Mouse (Mus musculus): Measurements from ENCODE around the gene Cntnap2.

Cntnap2 gene

DNA sequence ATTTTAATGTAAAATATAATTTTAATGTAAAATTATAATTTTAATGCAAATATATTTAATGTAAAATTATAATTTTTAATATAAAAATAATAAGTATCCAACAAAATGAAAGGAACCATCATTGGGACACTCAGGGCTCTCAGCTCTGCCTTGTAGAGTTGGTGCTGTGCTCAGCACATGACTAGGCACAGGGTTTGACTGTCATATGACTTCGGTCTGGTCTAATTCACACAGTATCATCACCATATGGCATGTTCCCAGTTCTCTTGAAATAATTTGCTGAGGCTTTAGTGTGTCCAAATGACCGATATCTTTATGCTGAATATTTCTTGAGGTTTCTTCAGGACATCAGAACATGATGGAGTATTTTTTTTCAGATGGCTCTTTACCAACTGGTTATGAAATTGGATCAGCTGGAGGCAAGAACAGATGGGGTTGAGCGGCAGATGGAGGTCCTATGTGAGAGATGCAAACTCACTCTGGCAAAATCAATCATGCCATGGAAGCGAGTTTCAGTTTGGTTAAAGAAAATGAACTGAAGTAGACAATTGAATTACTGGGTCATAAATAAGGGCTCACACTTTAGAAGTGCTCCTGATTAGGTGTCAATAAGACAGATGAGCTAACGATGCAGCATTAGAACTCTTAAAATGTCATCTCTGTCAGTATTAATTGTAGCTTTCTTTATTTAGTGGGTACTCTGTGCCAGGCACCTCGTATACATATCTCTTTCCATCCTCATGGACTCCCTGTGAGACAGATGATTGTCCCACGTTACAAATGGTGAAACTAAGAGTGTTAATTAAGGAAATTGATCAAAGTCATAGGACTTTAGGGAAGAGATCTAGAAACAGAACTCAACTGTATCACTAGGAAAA, 1645.4 kb downstream of the Cntnap2 start:
- DNase-seq, result peak; percentile 77 to 80

- DNase-seq, result peak; percentile 12 to 26
These were observed 1646.8 kb downstream of the Cntnap2 start for GRCm38 (mm10) chr6:46705926-46706325.

DNA sequence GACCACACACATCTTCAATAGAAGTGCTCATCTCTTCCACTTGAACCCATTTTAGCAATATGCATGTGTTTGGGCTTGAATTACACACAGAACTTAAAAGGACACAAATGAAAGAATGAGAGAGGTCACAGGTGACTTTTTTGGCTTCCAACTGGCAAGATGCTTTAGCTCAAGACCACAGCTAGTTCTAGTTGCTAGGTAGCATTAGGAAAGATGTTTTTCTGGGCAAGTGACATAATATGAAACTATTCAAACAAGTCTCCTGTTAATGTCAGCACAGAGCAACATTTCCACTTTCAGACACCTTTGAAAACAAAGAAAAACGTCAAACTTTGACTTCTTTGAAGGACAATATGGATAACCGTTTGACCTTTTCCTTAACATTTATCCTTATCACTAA, 1657.4 kb downstream of the Cntnap2 start:
- DNase-seq, result no peak

GRCm38 (mm10) chr6:46733794-46734193, 1674.6 kb downstream of the Cntnap2 start:
- no peak for DNase-seq

GRCm38 (mm10) chr6:46748448-46748847, 1689.3 kb downstream of the Cntnap2 start:
- no peak for DNase-seq

DNA sequence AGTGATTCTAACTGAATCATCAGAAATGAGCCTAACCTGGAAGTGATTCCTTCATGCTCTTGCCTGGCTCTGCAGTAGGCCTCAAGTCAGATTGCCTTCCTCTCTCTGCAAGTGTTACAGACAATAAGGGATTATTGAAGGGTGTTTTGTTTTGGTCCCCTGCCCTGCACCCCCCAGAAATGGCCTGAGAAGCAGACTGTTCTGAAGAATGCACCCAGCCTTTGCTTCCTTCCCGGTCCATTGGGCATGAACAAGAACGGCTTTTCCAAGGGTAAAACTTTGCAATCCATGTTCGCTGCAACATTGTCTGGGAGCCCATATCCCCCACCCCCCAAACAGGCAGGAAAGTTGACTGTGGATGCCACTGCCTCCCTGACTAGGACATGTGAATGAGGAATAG, 1704.3 kb downstream of the Cntnap2 start:
- DNase-seq, result no peak

DNA sequence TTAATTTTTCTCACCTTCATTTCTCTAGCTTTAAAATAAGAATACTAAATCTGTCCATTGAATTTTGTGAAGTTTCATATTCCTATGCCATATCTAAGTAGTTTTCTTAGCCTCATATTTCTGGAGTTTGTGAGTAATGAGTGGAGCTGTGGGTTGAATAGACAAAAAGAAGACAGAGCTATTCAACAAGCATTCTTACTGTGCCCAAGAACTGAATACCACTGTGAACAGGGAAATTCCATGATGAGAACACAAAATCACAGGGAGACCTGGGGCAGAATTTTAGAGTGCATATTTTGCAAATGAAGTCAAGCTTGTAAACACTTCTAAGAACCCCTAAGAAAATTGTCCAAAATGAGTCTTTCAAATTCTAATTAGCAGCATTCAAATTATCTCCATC, 1715.4 kb downstream of the Cntnap2 start:
- no peak for DNase-seq

DNA sequence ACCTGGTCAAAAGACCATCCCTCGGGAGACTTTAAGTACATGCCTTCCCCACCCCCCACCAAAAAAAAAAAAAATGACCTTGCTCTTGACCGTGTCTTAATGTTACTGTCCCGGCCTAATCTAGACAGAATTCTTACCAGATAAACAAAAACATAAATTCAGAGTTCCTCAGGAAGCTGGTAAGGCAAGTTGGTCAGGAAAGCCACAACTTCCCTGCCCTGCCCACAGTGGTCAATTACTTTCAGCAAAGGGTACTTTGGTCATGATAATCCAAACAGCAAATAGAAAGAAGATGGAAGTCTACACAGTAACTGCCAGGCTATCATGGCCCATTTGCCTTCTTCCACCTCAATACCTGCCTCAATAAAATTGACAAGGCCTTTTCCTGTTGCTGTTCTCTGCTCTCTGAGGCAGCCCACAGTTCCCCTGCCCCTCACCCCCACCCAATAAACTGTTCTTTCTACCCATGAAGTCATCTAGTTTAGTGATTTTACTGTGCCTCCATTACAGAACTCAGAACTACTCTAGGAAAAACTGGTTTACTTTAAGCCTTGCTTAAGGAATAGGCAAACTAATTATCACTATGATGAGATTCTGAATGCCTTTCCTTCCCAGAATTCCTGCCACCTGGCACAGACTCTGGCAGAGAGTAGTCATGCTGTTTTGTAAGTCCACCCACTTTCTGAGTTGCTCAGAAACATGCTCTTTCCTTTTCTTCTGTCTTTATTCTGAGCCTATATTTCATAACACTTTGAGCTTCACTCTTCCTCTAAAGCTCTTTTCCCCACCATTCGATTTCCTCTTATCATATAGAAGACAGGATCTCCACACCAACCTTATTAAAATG, 1743.3 kb downstream of the Cntnap2 start:
- no peak for DNase-seq

- DNase-seq, result no peak
These were observed 1797.5 kb downstream of the Cntnap2 start for GRCm38 (mm10) chr6:46856635-46857034.

- no peak for DNase-seq
These were observed 1801.9 kb downstream of the Cntnap2 start for GRCm38 (mm10) chr6:46861076-46861475.

DNA sequence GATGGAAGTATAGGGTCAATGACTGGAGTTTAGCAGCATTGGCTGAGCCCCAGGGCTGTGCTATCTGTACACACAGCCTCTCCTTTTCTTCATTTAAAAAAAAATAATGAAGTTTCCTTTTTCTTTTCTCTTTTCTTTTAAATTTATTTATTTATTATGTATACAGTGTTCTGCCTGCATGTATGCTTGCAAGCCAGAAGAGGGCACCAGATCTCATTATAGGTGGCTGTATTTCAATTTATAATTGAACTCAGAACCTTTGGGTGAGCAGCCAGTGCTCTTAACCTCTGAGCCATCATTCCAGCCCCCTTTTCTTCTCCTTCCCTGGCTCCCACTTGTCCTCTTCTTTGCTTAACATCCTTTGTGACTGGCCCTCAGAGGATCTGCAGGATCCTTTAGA, 1807.2 kb downstream of the Cntnap2 start:
- no peak for DNase-seq

DNA sequence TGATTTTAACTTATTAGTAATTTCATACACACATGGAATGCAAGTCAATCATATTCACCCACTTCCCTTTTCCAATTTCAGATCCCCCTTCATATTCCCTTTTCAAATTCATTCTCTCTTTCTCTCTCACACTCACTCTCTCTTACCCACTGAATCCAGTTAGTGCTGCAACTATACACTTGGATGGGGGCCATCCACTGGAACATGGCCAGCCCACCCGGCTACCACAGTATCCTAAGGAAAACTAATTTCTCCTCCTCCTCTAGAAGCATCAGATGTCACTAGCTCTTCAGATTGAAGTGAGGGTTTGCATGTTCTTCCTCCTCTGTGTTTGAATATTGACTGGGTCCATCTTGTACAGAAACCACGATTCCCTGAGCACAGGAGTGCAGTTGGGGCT, 1827.1 kb downstream of the Cntnap2 start:
- peak; percentile 76 to 82 for DNase-seq

GRCm38 (mm10) chr6:46909167-46909566, 1850.0 kb downstream of the Cntnap2 start:
- no peak for DNase-seq

DNA sequence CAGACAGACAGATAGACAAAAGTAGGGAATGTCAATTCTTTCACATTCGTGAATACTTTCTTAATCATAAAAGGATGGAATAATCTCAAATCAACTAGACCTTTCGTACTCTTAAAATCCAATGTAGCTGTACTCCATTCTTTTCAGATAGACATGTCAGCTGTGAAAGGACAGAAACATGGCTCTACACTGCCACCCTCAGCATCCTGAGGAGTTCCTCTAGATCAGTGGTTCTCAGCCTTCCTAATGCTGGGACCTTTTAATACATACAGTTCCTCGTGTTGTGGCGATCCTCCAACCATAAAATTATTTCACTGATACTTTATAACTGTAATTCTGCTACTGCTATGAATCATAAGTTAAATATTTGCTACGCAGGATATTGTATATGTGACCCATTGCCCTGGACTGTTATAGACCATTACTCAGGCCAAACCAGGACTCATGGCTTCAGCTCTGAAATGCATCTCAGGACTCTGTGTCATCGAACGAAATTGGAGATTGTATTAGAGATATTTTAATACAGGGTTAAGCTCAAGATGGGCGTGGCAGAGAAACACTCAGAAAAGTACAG, 1859.6 kb downstream of the Cntnap2 start:
- DNase-seq, result peak; percentile 62 to 72

GRCm38 (mm10) chr6:46919973-46920372, 1860.8 kb downstream of the Cntnap2 start:
- DNase-seq, result no peak

- DNase-seq, result no peak
These were observed 1865.6 kb downstream of the Cntnap2 start for GRCm38 (mm10) chr6:46924709-46925108.

DNA sequence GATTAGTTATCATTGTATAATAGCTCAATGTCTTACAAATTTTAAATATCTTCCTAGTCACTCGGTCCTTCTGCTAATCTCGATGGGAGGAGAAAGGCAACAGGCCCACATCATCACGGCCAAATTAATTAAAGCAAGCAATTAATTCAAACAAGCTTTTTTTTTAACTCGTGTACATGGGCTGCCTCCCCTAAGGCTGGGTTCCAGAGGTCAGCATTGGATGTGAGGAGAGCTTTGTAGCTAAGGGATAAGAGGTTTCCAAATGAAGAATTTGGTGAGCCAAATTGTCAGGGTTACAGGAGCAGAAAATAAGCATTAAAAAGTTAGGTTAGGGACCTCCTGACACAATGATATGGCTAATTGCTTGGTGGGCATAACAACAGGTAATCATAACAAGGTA, 1886.5 kb downstream of the Cntnap2 start:
- DNase-seq, result peak in 1 of 2 experiments; percentile 10

DNA sequence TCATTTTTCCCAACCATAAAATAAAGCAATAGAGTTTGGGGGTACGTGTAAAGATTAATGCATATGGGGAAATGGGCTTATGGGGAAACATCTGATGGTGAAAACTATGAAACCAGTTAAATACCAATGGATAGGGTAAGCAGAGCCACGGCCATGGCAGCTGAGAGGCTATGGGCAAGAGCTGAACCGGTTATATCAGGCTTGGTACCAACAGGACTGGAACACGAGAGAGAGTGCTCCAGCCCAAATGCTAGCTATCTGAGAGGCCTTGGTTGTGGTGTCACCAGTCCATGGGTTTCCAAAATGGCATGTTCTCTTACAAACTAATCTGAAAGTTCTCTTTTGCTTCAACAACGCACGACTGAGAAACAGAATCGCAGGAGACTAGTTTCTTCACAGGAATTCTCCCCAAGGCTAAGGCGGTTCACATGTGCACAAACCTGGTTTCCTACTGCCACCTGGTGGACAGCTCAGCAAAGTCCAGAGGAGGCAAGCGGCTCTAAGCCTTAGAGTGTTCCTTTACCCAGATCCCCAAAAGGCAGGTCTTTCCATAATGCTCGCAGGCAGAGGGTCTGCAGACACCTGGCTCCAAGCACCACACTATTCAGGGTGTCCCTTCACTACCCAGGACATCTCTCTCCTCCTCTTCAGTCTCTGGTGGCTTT, 1902.0 kb downstream of the Cntnap2 start:
- DNase-seq, result peak; percentile 92 to 94

GRCm38 (mm10) chr6:46963261-46963660, 1904.1 kb downstream of the Cntnap2 start:
- no peak for DNase-seq

DNA sequence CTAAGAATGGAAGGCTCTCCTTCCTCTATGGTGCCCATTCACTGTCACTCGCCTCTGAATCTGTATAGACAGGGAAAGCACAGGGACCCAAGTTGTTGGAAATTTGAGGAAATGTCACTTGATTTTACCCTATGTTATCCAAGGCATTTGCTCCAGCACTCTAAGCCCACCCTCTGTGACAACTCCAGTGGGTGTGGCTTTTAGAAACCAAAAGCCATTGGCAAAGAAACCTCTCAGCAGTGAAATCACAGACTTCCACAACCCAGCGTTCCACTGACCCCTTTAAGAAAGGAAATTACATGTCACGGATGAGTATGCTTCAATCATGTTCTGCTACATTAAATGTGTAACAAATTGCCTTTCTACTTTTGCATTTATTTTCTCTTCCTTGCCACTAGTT, 1904.5 kb downstream of the Cntnap2 start:
- no peak for DNase-seq

GRCm38 (mm10) chr6:46972640-46973039, 1913.5 kb downstream of the Cntnap2 start:
- DNase-seq, result peak; percentile 79

DNA sequence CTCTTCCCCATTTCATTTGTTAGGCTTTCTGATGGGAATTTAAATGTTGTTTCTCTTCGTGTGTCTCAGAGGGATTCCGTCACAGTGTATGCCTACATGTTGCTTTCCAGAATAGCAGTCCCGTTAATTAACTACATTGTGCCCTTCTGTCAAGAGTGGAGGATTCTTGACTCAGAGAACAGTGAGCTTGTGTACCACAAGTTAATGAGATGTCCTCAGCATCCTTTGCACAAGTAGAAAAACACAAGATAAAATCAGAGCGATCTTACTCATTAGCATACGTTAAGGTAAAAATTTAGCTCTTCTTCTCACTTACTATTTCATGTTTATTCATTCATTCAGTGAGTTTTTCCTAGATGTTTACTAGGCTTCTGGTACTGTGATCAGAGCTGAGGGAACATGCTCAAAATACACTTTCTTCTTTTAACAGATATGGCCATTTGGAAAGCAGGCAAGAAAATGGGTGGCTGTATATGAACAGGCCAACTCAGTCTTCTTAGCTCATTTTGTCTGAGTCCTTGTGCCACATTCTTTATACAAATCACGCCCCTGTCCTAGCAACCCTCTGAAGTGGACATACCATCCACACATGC, 1936.9 kb downstream of the Cntnap2 start:
- no peak for DNase-seq

Measured in cerebellum, postnatal 10 days (tissue).